Mouse (Mus musculus) megakaryocyte, embryonic 14.5 days (primary cell): ENCODE data around the gene Arhgap28. TPM values are rescaled to one million over a fixed set of nuclear protein-coding genes. Genes with fewer than 3 reads are reported as not detected.
"Not testable (repeated sequence)": the region's sequence is repeated elsewhere in the genome, so short reads cannot be mapped to it uniquely, and the experiment has no call there.

ENCODE experiments used
- H3K27me3 ChIP-seq: replicated peaks from 2 replicates; pipeline ENCODE3; 2012; ENCODE audit warnings: inconsistent platforms
- H3K36me3 ChIP-seq: replicated peaks from 2 replicates; pipeline ENCODE3; 2012; ENCODE audit warnings: low read length, inconsistent platforms, mixed read lengths
- H3K4me1 ChIP-seq: 2 replicates; pipeline ENCODE4 v1.6.1; 2012; ENCODE audit warnings: inconsistent platforms
- H3K4me3 ChIP-seq: replicated peaks from 2 replicates; pipeline ENCODE3; 2012; ENCODE audit warnings: moderate library complexity, mild to moderate bottlenecking, inconsistent platforms
- H3K9me3 ChIP-seq: 2 replicates; pipeline ENCODE4 v1.6.1; 2012; ENCODE audit warnings: inconsistent platforms
- FLI1 ChIP-seq: IDR thresholded peaks from 2 replicates; pipeline ENCODE4 v1.6.1; 2012; ENCODE audit warnings: low read length, inconsistent platforms, mixed read lengths
- GATA1 ChIP-seq: IDR thresholded peaks from 3 replicates; pipeline ENCODE4 v1.6.1; 2012; ENCODE audit warnings: mixed read lengths, low read length, inconsistent platforms, borderline replicate concordance
- polyA plus RNA-seq: library from polyadenylated mRNA; stranded (reverse); fragments of >175 nt; gene quantifications from 2 replicates; pipeline ENCODE4 v1.2.3, GENCODE M21; 2012; ENCODE audit warnings: low replicate concordance; ENCODE audit not compliant: insufficient read depth

Gene Arhgap28
- polyA plus RNA-seq, 1 experiment: 0.13 TPM

DNA sequence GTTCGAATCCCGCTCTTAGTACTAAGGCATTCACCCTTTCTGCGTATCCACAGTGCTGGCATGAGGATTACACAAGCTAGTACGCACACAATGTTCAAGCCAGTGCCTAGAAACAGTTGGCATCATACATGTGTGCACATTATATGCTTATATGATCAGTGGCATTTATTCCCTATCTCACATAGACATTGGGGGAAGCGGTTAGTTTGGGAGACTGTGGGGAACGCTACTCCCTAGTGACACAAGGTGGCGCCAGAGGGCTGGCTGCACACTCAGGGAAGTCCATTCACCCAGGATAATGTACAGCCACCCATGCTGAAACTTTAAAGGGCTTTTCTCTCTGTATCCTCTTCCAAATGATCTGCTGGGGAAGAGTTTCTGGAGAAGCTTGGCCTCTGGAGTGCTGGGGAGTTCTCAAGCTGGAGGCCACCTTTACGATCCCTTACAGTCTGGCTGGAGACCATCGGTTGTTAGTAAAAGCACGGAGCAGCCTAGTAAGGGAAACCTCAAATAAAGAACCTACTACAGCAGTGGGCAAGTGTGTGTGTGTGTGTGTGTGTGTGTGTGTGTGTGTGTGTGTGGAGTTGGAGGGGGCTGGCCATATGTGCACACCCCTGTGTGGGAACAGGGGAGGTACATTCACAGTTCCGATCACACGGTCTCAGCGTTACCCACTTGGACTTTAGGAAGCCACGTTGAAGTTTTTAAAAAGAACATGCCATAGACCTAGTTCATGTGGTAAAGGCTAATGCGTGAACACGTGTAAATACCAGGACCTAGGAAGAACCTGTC, 142.0 kb downstream of the Arhgap28 start:
- Histone ChIP-seq H3K4me1 (no peaks in the 10 kb centered on the region), H3K36me3 (no peaks in the 10 kb centered on the region), H3K4me3 (no peak overlapping the region), H3K27me3 (no peaks in the 10 kb centered on the region), H3K9me3 (peaks cover 31% of the 10 kb centered on the region)
- no peak for TF ChIP-seq FLI1
- no peak for TF ChIP-seq GATA1

DNA sequence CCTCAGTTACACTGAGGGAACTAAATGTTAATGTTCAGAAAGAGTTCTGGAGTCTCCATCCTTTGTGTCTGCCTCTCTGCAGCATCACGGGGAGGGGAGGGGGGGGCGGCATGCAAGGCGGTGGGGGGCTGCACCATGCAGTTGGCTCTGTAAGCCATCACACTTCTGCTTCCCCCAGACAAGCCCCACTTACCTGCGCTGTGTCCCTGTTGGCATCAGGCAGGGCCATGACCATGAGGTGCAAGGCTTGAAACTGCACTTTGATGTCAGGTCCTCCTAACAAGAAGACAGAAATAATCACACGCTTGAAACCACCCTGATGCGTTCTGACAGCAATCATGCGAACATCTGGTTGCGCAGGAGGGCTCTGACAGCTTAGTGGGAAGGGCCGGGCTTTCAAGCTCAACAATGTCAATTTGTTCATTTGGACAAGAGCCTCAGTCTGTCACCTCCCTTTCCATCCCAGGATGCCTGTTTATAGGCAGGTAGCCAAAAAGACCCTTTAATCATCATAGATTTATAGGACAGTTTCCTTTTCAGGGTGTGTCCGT, 142.8 kb downstream of the Arhgap28 start:
- Histone ChIP-seq H3K27me3 (no peaks in the 10 kb centered on the region), H3K4me1 (no peaks in the 10 kb centered on the region), H3K9me3 (peaks cover 25% of the 10 kb centered on the region), H3K36me3 (no peaks in the 10 kb centered on the region), H3K4me3 (no peak overlapping the region)
- TF ChIP-seq GATA1: no peak
- TF ChIP-seq FLI1: no peak

DNA sequence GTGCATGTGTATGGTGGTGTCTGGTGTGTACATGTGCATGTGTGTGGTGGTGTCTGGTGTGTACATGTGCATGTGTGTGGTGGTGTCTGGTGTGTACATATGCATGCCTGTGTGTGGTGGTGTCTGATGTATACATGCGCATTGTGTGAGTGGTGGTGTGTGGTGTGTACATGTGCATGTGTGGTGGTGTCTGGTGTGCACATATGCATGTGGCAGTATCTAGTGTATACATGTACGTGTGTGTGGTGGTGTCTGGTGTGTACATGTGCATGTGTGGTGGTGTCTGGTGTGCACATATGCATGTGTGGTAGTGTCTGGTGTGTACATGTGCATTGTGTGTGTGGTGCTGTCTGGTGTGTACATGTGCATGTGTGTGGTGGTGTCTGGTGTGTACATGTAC, 162.4 kb downstream of the Arhgap28 start:
- H3K27me3 ChIP-seq, H3K36me3 ChIP-seq, H3K4me1 ChIP-seq: not testable (repeated sequence)
- H3K9me3 ChIP-seq: peaks cover 19% of the 10 kb centered on the region
- H3K4me3 ChIP-seq: peak overlapping the region; percentile 60

DNA sequence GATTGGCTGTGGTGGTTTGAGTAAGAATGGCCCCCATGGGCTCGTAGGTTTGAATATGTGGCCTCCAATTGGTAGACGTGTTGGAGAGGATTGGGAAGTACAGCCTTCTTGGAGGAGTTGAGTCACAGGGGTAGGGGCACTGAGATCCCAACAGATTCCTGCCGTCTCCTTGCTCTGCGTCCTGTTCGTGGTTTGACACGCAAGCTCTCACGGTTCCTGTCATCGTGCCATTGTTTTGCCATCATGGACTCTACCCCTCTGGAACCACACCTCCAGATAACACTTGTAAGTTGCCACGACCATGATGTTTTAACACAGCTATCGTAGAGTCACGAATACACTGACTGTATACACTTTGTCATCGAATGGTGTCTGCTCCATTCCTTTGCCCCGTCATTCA, 165.0 kb downstream of the Arhgap28 start:
- H3K4me1 ChIP-seq: peaks cover 4% of the 10 kb centered on the region; the same call in 1 of the 2 replicates
- no peaks in the 10 kb centered on the region for H3K27me3 ChIP-seq
- H3K36me3 ChIP-seq: no peaks in the 10 kb centered on the region
- H3K9me3 ChIP-seq: peaks cover 16% of the 10 kb centered on the region
- no peak overlapping the region for H3K4me3 ChIP-seq
- TF ChIP-seq FLI1 (no peak), GATA1 (no peak)

DNA sequence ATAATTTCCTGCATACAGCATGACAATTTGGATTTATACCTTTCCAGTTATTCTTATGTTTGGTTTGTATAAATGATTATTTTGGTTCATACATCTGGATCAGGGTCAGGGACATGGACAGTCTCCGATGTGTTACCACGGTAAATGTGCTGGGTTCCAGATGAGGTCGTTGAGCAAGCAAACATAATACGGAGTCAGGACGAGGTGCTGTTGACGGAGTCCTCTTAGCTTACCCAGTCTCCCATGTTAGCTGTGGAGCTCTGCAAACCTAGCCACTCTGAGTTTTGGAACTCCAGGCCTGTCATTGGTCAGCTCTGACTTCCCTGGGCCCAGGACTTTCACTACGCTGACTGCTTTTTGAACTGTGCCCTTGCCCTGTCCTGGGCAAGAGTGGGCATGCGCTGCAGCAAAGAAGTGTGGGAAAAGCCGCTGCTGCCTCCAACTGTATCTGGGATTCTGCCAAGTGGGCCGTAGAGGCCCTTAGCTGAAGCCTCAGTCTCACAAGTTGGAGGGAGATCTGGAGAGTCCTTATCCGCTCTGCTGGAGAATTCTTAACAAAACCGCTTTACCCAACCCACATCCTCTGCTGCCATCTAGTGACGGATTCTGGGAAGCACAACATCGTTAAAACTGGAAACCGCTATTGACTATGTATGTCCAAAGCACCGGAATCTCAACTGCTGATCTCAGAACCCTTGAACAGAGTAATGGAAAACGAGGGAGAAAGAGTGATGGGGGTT, 166.4 kb downstream of the Arhgap28 start:
- peaks cover 4% of the 10 kb centered on the region; the same call in 1 of the 2 replicates for H3K4me1 ChIP-seq
- no peak overlapping the region for H3K4me3 ChIP-seq
- no peaks in the 10 kb centered on the region for H3K27me3 ChIP-seq
- no peak for TF ChIP-seq GATA1
- no peak for TF ChIP-seq FLI1
- no peaks in the 10 kb centered on the region for H3K36me3 ChIP-seq
- peaks cover 9% of the 10 kb centered on the region for H3K9me3 ChIP-seq

DNA sequence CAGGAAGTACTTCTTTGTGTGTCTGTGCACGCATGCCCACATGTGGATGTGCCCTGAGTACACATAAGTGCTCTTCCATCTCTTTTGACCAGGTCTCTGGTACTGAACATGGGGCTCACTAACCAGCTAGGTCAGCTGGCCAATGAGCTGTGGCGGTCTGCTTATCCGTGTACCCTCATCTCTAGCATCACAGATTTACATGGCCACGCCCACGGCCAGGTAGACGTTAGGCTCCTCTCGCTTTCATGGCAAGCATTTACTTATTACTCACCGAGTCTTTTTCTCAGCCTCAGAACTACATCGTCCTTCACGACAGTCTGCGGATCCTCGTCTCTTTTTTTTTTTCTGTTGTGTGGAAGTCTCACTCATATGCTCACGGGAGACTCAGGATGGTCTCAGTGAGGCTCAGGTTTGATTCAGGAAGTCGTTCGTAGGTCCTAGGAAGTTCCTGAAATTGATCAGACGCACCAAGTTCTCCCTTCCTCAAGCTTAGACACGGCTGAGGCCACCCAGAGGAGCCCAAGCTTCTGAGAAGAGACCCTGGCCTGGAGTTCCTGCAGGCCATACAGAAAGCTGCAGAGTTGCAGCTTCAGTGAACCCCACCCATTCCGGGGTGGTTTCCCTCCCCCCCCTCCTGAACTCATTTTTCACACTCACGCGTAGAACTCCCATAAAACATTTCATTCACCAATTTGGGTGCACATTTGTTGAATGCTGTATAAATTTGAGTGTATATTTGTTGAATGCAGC, 167.6 kb downstream of the Arhgap28 start:
- H3K27me3 ChIP-seq: no peaks in the 10 kb centered on the region
- TF ChIP-seq FLI1: no peak
- TF ChIP-seq GATA1: no peak
- no peak overlapping the region for H3K4me3 ChIP-seq
- H3K36me3 ChIP-seq: no peaks in the 10 kb centered on the region
- peaks cover 9% of the 10 kb centered on the region for H3K9me3 ChIP-seq
- H3K4me1 ChIP-seq: peaks cover 1% of the 10 kb centered on the region; the same call in 1 of the 2 replicates

DNA sequence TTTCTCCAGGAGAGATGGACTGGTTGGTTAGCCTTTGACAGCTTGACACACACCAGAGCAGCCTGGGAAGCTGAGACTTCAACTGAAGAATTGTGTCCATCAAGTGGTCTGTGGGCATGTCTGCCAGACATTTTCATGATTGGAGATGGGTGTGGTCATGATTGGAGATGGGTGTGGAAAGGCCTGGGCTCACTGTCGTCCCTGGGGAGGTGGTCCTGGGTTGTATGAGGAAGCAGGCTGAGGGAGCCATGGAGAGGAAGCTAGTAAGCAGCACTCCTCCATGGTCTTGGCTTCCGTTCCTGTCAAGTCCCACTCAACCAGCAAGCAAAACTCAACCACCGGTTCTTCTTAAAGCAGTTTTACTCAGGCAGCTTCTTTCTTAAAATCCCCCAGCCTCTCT, 176.5 kb downstream of the Arhgap28 start:
- H3K27me3 ChIP-seq: no peaks in the 10 kb centered on the region
- TF ChIP-seq GATA1 (no peak), FLI1 (no peak)
- peaks cover 20% of the 10 kb centered on the region; the same call in 1 of the 2 replicates for H3K9me3 ChIP-seq
- H3K4me1 ChIP-seq: no peaks in the 10 kb centered on the region
- H3K4me3 ChIP-seq: no peak overlapping the region
- H3K36me3 ChIP-seq: no peaks in the 10 kb centered on the region

DNA sequence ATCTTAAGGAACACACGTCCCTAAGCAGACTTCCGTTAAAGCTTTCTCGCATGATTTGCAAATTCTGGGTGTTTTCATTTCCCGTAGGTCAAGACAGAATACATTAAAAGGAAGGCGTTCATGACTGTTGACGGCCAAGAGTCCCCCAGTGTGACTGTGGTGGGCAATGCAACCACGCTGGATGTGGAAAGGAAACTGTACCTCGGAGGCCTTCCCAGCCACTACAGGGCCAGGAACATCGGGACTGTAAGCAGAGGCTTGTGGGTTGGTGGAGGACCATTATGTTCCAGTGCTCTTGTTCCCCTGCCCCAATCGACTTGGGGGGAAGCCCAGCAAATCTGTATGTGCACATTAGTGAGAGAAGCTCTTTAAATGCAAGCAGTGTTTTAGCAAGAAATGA, 187.0 kb downstream of the Arhgap28 start:
- Histone ChIP-seq H3K27me3 (no peaks in the 10 kb centered on the region), H3K4me3 (no peak overlapping the region), H3K36me3 (no peaks in the 10 kb centered on the region), H3K9me3 (peaks cover 78% of the 10 kb centered on the region), H3K4me1 (no peaks in the 10 kb centered on the region)
- TF ChIP-seq FLI1 (no peak), GATA1 (no peak)

DNA sequence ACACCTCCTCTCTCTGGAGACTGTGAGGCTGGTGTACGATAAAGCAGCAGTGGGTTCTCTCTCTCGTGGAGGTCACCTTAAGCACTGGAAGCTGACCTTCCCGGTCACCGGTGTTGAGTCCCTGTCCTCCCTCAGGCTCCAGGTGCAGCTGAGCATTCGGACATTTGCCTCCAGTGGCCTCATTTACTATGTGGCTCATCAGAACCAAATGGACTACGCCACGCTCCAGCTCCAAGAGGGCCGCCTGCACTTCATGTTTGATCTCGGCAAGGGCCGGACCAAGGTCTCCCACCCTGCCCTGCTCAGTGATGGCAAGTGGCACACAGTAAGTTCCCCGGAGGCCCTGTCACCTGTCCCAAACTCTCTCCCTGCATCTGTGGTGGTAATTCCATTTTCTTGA, 188.2 kb downstream of the Arhgap28 start:
- TF ChIP-seq FLI1 (no peak), GATA1 (no peak)
- peaks cover 87% of the 10 kb centered on the region for H3K9me3 ChIP-seq

DNA sequence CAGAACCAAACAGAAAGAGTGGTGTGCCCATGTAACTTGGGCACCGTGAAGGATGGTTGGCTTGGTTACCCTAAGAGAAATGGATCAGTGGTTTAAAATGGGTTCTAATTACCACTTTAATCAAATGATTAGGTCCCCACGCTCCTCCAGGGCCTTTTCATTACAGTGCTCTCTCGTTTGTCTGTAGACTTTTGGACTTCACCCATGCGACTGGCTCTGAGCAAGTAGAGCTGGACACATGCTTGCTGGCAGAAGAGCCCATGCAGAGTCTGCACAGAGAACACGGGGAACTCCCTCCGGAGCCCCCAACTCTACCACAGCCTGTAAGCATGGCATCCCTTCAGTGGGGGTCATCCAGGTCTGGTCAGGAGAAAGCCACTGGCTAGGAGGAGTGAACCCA, 190.3 kb downstream of the Arhgap28 start:
- no peaks in the 10 kb centered on the region for H3K36me3 ChIP-seq

More for the DNA sequence above, 188.2 kb downstream of the Arhgap28 start:
- H3K36me3 ChIP-seq: no peaks in the 10 kb centered on the region
- no peaks in the 10 kb centered on the region for H3K27me3 ChIP-seq
- no peaks in the 10 kb centered on the region for H3K4me1 ChIP-seq
- H3K4me3 ChIP-seq: no peak overlapping the region

More for the DNA sequence above, 190.3 kb downstream of the Arhgap28 start:
- TF ChIP-seq FLI1: no peak
- TF ChIP-seq GATA1: no peak
- H3K4me3 ChIP-seq: no peak overlapping the region
- H3K9me3 ChIP-seq: peaks cover 93% of the 10 kb centered on the region
- H3K27me3 ChIP-seq: no peaks in the 10 kb centered on the region
- no peaks in the 10 kb centered on the region for H3K4me1 ChIP-seq
